Mouse (Mus musculus) retina, embryonic 14.5 days (tissue): ENCODE measurements around the gene Il21r.

Experiments
- DNase-seq: peaks from one replicate; pipeline ENCODE4 v3.0.0-alpha.2; 2015; ENCODE audit warnings: low spot score

Gene Il21r

DNA sequence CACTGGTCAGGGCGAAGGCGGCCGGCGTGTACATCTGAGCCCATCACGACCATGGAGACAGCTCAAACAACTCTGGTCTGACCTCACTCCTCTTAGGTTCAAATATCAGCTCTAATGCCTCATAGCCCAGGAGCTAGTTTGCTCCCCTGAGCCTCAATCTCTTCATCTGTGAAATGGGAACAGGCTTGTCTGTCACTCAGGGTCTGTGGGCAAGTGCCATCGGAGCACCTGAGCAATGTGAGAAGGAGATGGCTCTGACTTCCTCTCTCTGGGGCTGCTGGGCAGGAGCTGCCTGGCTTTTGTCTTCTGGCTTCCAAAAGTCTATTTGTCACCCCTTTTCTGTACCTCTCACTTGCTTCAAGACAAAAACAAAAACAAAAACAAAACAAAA lies 2.0 kb upstream of the Il21r start:
- DNase-seq: no peak

DNA sequence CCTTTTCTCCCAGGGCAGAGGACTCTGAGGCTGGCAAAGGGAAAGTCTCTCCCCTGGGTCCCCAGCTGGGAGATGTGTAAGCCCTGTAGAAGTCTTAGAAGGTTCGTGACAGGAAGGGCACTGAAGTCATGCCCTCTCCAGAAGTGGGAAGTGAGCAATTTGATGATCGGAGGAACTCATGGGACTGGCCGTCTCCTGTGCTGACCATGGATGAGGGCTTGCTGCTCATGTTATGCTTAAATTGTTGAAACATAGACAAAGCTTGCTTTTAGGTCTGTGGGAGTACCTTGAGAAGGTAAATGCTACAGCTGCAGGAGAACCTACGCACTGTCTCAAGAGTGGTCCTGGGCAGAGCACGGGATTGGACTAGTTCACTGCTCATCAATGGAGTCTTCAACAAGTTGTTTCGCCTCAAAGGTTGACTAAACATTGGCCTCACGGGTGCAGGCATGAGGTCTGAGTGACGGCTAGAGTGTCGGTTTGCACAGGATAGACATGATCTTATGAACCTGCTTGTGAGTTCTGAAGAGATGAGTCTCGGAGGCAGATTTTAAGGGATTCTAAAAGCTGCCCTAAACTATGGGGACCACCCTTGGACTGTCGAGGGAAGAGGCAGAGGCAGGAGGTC lies 1.3 kb upstream of the Il21r start:
- no peak for DNase-seq

DNA sequence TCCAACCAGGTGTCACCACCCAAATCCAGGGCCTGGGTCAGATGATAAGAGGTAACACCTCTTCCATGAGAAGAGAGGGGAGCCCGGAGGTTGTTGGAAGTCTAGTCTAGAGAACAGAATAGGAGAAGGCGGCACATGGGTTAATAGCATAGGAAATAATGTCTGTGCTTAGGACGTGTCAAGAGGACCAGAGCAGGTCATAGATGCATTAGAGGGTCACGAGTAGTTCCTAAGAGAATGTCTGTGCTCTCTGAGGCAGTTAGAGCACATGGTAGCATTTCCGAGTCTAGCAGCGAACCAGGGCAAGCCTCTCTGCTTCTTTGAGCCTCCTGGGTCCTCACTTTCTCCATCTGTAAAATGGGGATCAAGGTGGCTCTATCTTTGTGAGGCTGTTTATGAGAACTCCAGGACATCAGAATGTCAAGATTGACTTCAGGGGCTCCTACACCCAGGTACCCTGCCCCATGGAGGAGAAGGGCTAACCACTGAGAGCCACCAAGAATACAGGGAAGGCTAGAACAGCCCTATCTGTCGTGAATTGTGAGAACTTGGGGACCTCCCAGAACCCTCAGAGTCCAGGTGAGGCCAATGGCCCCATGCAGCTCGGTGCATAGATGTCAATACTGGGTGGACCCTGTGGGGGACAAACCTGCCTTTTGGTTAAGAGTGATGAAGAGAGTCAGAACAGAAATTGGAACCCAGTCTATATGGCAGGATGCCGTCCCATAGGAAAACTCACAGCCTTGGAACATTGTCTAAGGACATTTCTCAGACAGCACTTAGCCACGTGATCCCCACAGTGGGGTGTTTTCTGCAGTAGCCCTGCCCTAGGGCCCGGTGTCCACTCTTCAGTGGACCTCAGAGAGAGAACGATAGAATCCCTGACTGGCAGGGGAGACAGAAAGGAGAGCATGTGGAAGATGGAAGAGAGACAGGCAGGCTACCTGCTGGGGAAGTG lies 1.4 kb downstream of the Il21r start:
- no peak for DNase-seq

DNA sequence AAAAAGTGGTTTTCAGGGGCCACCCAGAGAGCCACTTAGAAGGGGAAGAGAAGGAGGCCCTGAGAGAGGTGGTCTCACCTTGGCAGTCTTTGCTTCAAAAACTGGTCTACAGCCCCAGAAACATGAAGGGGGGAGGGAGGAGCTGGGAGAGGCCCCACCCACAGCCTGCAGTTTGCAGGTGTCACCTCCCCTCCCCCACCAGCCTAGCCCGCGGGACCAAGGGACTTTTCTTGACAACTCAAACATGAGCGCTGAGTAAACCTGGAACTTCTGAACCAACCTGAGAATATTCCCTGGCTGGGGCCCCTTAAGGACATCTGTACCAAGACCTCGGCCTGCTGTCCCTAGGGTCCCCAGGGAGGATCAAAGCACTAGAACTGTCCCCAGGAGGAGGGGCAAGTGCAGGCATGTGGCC lies 2.5 kb downstream of the Il21r start:
- no peak for DNase-seq

DNA sequence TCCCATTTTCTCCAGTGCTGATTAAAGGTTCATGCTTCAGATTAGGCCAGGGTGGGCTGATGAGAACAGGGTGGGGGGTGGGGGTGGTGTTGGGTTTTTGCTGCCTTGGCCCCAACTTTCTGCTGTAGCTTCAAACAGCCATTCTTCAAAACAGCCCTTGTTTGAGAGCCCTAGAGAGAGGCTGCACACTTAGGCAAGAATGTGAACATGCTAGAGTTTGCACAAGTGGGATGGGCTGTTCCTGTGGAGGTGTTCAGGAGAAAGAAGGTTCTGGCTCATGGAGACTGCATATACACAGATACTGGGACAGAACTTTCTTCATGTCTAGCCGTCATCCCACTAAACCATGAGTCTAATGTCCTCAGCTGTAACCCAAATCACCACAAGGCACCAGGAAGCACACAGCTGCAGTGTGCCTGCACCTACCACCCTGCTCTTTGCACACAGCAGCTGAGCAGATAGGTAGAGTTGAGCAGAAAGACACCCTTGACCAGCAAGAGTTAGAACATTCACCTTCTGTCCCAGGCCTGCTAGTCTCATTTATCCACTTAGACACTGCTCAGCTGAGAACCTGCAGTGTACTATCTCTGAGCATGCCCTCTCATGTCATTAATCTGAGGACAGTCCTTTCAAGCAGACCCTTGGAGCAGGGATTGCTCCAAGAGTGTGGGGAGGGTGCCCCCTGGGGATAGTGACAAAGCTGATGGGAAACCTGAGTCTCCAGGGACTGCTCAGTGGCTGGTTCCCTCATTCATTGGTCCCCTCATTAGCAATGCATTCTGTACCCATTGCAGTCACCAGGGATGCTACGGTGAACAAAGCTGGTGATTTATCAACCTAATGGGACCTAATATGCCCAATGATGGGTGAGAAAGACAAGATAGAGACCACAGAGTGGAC lies 3.3 kb downstream of the Il21r start:
- no peak for DNase-seq

DNA sequence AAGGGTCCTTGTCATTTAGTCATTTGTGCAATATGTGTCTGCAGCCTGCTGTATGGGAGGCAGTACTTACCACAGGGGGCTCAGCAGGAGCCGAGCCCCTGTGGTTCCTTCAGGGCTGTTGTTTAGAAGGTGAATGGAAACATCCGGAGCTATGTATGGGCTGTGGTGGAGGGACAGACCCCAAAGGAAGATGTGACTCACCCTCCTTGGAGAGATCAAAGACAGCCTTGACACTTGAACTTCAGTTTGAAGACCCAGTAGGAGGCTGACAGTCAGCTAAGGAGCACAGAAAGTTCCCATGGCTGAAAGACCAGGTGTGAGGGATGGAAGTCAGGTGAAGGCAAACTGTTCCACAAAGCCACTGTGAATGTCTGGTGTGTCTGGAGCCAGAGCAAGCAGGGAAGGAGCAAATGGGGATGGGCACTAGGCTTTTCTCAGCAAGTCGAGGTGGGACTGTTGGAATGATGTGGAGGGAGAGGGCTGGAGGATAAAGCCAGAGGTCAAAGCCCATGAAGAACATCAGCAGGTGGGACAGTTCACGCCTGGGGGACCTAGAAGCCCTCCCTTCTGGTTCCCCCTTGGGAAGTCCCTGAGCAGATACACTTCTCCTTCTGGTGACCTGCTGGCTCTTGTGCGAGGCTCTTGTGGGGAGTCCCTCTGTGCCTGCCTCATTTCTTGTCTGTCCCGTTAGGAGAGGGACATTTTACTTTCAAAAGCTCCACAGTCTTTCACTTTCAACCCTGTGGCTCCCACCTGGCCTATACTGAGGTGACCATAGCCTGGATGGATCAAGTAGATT lies 4.4 kb downstream of the Il21r start:
- no peak for DNase-seq

DNA sequence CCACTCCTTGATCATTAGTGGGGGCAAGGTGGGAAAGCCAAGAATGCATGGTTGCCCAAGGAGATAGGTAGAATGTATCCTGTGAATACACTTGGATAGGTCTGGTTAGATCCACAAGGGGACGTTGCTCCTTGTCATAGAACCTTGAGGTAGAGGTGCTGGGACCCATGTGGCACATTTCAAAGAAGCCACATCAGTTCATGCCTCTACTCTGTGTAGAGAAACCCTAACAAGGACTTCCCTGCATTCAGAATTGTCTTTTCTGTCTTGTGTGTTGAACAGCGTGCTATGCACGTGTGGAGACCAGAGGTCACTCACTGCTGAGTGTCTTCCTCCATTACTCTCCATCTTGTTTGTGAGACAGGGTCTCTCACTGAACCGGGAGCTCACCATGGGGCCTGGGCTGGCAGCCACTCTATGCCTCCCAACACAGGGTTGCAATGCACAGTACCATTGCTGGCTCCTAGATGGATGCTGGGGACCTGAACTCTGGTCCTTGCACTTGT lies 5.0 kb downstream of the Il21r start:
- DNase-seq: no peak

DNA sequence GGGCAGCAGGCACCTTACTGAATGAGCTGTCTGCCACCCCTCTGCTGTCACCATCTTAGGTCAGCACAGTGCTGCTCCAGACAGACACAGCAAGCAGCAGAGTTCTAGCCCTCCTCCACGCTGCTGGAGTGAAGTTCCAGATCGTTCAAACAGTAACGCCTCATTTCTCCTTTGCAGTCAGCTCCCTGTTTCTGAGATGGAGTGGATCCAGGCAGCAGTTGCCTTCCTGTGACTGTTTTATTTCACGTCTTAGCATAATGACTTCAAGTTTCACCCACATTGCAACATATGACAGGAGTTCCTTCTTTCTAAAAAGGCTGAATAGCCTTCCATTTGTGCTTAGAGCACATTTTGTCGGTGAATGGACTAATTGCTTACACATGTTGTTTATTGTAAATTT lies 10.3 kb downstream of the Il21r start:
- DNase-seq: no peak

DNA sequence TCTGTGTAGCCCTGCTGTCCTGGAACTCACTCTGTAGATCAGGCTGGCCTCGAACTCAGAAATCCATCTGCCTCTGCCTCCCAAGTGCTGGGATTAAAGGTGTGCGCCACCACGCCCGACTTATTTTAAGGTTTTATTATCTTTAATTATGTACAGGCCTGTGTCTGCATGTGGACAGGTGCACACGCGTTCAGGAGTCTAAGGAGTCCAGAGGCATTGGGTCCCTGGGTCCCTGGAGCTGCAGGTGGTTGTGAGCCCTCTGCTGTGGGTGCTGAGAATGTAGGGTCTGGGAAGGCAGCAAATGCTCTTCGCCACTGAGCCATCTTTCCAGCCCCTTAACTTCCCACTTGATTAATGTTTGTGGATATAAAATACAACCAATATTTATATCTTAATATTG lies 12.2 kb downstream of the Il21r start:
- DNase-seq: no peak

DNA sequence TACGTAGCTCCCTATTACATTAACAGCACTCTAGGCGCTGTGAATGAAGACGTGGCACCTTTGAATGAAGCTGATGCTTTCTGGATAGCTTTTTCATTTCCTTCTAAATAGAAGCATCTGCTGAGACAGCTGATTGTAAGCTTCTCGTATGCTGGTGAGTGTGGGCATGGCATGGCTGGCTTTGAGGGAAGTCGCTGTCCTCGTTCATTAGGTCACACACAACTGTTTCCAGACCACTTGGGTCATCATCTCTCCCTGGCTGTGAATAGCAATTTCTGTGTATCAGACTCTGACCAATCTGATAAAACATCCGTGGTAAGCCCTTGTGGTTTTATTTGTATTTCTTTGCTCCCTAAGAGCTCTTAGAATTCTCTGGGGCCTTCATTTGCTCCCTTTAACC lies 14.8 kb downstream of the Il21r start:
- no peak for DNase-seq

DNA sequence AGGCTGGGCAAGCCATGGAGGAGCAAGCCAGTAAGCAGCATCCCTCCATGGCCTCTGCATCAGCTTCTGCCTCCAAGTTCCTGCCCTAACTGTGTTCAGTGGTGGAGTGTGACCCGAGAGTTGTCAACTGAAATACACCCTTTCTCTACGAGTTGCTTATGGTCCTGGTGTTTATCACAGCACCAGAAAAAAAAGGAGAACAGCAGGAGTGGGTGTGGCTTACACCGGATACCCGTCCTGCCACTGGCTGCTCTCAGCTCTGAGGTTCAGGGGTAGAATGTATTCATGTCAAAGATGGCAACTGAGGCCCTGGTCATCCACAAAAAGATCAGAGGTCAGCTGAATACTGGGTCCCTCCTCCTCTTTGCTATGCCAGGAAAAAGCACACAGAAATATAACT lies 16.8 kb downstream of the Il21r start:
- no peak for DNase-seq

DNA sequence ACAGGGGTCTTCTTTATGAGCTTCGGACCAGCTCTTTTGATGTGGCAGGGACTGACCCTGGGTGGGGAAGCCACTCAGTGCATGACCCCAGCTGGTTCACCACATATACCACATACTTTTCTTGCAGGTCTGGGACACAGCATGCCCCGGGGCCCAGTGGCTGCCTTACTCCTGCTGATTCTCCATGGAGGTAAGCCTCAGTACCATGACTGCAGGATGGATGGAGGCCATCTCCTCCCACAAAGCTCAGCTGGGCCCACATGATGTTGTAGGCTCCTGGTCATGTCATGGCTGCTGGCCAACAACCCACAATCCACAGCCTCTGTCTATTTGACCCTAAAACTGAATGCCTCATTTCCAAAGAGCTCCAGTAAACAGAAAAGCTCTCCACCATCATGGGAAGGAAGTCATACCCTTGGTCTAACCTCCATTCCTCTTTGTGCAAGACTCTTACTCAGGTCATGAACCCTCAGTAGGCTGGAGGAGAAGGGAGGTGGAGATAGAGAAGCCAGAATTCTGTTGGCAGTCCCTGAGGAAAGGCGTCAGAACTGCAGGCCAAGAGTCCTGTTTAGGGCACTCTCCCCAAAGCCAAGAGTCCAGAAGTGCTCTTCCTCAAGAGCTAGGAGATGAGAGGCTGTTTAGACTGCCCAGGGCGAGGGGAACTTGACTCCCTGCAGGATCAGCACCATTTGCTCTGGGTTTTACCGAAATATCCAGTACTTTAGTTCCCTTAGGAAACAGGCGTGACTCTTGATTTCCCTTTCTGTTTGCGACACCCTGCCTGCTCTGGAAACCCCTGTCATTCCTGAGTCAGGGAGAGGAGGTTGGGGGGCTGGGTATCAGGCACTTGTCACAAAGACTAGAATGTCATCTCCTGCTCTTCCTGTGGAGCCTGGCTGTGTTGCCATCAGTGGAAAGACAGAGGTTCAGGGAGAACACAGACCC lies 19.8 kb downstream of the Il21r start:
- no peak for DNase-seq

DNA sequence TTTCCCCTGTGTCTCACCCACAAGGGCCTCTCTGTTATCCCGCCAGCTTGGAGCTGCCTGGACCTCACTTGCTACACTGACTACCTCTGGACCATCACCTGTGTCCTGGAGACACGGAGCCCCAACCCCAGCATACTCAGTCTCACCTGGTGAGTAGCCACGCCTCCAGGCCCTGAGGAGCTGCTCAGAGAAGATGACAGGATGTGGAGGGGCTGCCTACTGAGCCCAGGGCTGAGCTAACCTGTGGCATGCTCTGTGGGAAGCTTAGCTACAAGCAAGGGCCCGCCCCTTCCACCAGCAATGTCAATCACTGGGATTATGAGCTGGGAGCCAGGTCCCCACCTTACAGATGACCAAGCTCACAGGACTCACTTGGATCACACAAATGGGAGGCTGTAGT lies 22.0 kb downstream of the Il21r start:
- DNase-seq: no peak

DNA sequence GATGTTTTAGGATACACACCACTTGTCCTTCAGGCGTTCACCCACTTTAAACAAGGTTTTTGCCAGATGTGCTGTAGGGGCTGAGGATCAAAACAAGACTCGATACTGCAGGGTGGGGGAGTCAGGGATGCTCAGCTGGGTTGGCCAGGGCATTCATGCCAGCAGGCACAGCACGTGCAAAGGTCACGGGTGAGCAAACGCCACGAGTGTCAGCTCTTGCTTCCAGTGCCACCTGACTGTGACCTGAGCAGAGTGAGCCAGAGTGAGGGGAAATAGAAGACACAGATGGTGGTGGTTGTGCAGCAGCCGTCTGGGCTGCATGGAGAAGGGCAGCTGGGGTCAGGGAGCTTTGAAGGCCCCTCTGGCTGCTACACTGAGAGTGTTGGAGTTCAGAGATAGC lies 22.6 kb downstream of the Il21r start:
- no peak for DNase-seq

DNA sequence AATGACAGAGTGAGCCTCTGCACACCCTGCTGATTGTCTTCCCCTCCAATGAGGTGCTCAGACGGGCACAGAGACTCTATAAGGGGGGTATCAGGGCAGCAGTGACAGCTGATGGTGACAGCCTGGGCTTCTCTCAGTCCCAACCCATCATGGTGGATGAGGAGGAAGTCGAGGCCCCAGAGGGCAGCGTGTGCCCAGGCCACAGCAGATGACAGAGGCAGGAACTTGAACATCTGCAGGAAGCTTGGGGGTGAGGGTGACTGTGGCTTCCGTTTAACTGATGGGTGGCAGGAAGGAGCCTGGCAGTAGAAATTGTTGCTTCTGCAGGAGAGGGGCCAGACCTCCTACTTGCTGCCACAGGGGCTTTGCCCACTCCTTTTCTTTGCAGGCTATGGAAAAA lies 27.1 kb downstream of the Il21r start:
- DNase-seq: no peak

DNA sequence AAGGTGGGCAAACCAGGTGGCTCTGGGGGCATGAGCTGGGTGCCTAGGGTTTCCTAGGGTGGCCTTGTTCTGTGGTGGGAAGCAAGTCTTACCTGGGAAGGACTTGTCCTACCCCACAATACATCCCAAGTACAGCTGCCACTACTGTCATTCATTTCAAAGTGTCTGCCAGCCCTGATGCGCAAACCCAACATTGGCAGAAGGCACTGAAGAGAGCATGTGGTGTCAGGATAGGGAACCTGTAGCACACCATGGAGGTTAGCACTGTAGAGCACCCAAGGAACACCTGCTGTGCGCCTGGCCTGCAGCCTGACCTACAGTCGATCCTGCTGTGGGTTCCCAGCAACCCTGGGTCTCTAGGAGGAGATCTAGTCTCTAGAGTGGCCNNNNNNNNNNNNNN lies 27.8 kb downstream of the Il21r start:
- DNase-seq: no peak

DNA sequence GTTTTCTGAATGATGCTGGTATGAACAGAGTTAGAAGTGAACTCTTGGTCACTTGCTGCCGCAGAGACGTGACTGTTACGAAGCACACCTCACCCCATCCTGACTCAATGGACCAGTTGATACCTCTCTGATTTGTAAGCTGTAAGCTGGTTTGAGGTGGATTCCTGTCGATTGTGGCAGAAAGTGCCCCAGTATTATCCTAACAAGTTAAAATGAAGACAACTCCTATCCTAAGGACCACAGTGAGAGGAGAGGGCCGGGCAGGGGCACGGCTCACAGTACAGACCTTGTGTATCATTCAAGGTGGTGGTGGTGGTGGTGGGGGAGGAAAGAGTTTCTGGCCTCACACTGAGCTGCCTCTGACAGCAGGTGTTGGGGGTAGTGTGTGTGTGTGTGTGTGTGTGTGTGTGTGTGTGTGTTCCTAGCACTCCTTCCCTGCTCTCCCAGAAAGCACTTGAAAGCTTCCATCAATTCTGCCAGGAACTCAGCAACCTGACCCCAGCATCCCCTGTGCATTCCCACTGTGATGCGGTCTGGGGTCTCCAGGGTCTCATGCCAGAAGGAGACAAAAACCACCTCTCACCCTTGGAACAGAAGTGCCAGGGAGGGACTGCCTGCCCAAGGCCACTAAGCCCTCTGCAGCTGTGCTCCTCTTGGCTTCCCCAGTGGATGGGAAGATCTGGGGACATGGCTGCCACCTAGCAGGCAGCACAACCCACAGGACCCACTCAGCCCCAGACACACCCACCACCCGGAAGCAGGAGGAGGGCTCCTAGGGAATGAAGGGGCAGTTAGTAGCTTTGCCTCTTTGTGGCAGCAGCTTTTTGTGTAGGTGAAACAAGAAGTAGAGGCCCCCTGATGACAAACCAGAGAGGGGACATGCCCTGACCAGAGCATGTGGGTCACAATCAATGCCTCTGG lies 34.3 kb downstream of the Il21r start:
- no peak for DNase-seq

DNA sequence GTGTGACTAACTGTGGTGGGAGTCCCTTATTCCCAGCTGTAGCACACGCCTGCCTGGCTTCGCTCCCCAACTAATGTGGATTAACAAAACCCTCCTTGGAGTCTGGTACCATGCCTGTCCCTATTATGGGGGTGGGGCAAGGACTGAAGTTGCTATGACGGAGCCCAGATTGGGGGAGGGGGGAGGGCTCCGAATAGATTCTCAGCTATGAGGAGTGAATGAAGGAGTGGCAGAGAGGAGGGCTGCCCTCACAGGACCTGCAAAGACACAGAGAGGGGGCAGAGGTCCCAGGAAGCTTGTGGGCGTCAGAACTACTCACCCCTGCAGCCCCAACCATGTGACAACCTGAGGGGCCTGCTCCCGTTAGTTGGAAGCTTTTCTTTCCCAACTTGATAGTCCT lies 35.1 kb downstream of the Il21r start:
- DNase-seq: no peak

DNA sequence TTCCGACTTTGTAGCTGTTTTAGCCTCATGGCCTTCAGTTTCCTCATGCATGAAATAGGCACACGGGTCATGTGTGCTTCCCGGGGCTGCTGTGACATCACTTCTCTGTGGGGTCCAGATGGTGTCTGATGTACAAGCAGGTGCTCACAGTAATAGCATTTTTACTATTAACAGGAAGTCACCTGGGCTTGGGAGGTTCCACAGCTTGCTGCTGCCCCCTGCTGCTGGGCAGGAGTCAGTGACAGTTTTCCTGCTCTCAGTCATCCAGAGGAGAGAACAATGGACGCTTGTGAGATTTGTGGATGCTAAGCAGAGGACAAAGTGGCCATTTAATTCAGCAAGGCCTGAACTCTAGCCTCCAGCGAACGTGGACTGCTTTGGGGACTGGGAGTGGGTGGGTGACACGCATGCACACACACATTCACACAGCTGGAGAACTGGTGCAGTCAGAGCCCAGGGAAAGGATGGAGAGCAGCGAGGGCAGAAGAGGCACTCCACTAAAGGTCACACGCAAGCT lies 35.7 kb downstream of the Il21r start:
- DNase-seq: peak; percentile 77
